Mouse (Mus musculus): ENCODE data around the gene Ppp1r13b. TPM values are rescaled to one million over a fixed set of nuclear protein-coding genes. Genes with fewer than 3 reads are reported as not detected.

The Ppp1r13b gene
- total and polyA plus RNA-seq, 3 experiments = 11.8 to 18.1 (median 18.0) TPM

DNA sequence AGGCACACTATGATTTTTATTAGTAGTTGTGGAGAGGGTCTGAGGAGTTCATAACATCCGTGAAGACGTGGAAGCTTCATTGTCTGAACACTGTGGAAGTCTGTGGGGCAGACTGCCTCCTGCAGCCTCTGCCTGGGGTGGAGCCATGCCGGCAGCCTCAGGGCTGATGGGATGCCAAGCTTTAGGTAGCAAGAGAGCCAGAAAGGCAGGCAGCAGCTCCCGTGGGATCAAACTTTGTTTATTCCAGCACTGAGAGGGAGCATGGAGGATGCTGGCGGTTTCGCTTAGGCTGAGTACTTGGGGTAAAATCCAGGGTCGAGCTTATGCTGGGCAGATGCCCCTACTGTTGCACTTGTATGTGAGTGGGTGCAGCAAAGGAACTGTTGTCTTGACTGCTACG lies 110.7 kb downstream of the Ppp1r13b start:
- no peaks in the 10 kb centered on the region for H3K27me3 ChIP-seq (ENCODE audit: control insufficient read depth, insufficient read depth, low read length)
- H3K79me2 ChIP-seq (replicated peaks; ENCODE audit: control insufficient read depth, insufficient read depth, low read length) = no peaks in the 10 kb centered on the region
- WGBS = 64% methylated on average over 8 of the region's 8 CpGs
- H3K4me3 ChIP-seq = no peak overlapping the region
- intact Hi-C loops (cut with DNase I) = no loop called here
- no peak for DNase-seq
- peaks cover 16% of the 10 kb centered on the region for H3K4me1 ChIP-seq (ENCODE audit: control insufficient read depth, insufficient read depth, low read length)
- H3K36me3 ChIP-seq (ENCODE audit: control insufficient read depth, insufficient read depth, low read length) = no peaks in the 10 kb centered on the region
- no peak for TF ChIP-seq CTCF (IDR thresholded peaks at IDR 0.05)
- TF ChIP-seq POLR2A (IDR thresholded peaks at IDR 0.05; ENCODE audit: insufficient read depth, low read depth, low read length) = no peak
- no peak for TF ChIP-seq EP300 (IDR thresholded peaks at IDR 0.05; ENCODE audit: insufficient read depth, low read depth, low read length)
- H3K27ac ChIP-seq = no peak overlapping the region
- no peak overlapping the region for H3K9ac ChIP-seq (ENCODE audit: low read depth, low read length)

DNA sequence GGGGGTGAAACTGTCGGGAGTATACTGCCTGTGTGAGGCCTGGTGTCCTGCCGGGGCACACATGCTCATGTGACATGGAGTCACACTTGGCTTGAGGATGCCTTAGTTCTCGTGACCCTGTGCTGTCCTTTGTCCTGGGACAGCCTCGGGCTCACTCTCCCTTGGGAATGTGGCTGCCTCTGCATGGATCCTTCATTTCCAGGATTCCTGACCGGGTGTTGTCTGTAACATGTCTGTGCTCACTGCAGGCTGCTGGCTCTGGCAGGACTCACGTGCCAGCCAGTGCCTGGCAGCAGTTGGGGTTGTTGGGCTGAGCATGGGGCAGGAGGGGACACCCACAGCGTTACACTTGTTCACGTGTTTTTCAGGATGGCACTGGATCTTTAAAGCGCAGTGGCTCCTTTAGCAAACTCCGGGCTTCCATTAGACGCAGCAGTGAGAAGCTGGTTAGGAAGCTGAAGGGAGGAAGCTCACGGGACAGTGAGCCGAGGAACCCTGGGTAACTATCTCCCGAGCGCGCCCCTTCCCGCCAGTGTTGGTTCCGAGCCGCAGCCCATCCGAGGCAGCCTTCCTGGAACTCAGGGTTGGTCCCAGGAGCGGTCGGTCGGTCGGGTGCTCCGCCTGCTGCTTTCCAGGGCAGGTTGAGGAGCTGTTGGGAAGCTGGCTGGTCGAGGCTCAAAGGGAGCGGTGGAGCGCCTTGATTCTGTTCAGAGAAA lies 112.6 kb downstream of the Ppp1r13b start:
- Histone ChIP-seq H3K27me3 (ENCODE audit: control insufficient read depth, insufficient read depth, low read length) (no peaks in the 10 kb centered on the region), H3K4me1 (ENCODE audit: control insufficient read depth, insufficient read depth, low read length) (peaks cover 12% of the 10 kb centered on the region), H3K36me3 (ENCODE audit: control insufficient read depth, insufficient read depth, low read length) (no peaks in the 10 kb centered on the region), H3K79me2 (replicated peaks; ENCODE audit: control insufficient read depth, insufficient read depth, low read length) (no peaks in the 10 kb centered on the region), H3K27ac (peak overlapping the region; percentile 31; the same call in 1 of the 2 replicates), H3K9ac (ENCODE audit: low read depth, low read length) (no peak overlapping the region), H3K4me3 (no peak overlapping the region)
- TF ChIP-seq EP300 (IDR thresholded peaks at IDR 0.05; ENCODE audit: insufficient read depth, low read depth, low read length) (peak; percentile 76; the same call in 1 of the 2 replicates), CTCF (IDR thresholded peaks at IDR 0.05) (no peak)
- peak; percentile 62 to 70 for DNase-seq
- intact Hi-C loops (cut with DNase I) = no loop called here
- WGBS = 75% methylated on average over 28 of the region's 28 CpGs

DNA sequence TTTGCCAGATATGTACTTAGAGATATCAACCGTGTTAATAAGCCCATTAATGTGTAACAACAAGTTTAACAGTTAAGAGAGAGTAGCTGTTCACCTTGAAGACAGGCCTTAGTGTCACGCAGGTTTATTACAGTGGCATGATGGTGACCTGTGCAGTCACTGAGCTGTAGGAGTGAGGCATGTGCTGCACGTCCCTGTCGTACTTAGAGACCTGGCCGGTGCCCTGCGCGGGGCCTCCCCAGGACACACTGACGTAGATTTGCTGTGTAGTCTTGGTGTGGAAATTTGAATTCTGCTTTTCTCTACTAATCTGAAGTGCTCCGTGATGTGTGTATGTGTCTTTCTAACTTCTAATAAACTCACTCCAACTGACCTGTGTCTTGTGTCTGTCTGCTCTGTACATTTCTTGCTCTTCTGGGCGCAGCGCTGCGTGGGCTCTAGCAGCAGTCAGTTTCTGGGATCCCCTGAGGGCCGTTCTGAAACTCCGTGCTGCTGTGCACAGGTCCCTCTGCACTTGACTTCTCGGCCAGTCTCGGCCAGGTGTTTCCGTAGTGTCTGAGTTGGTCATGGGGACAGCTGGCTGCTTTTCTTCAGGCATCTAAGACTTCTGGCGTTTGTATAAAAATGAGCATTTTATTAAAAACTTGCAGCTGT lies 113.3 kb downstream of the Ppp1r13b start:
- H3K79me2 ChIP-seq (replicated peaks; ENCODE audit: control insufficient read depth, insufficient read depth, low read length) = no peaks in the 10 kb centered on the region
- no peak for DNase-seq
- no peaks in the 10 kb centered on the region for H3K36me3 ChIP-seq (ENCODE audit: control insufficient read depth, insufficient read depth, low read length)
- TF ChIP-seq CTCF (IDR thresholded peaks at IDR 0.05) = no peak
- no peak for TF ChIP-seq EP300 (IDR thresholded peaks at IDR 0.05; ENCODE audit: insufficient read depth, low read depth, low read length)
- no peak for TF ChIP-seq POLR2A (IDR thresholded peaks at IDR 0.05; ENCODE audit: insufficient read depth, low read depth, low read length)
- 74% methylated on average over 18 of the region's 18 CpGs for WGBS
- no peaks in the 10 kb centered on the region for H3K27me3 ChIP-seq (ENCODE audit: control insufficient read depth, insufficient read depth, low read length)
- peak overlapping the region; percentile 7; the same call in 1 of the 2 replicates for H3K27ac ChIP-seq
- peaks cover 8% of the 10 kb centered on the region; the same call in 1 of the 2 replicates for H3K4me1 ChIP-seq (ENCODE audit: control insufficient read depth, insufficient read depth, low read length)
- intact Hi-C loops (cut with DNase I) = no loop called here
- no peak overlapping the region for H3K9ac ChIP-seq (ENCODE audit: low read depth, low read length)
- H3K4me3 ChIP-seq = no peak overlapping the region

DNA sequence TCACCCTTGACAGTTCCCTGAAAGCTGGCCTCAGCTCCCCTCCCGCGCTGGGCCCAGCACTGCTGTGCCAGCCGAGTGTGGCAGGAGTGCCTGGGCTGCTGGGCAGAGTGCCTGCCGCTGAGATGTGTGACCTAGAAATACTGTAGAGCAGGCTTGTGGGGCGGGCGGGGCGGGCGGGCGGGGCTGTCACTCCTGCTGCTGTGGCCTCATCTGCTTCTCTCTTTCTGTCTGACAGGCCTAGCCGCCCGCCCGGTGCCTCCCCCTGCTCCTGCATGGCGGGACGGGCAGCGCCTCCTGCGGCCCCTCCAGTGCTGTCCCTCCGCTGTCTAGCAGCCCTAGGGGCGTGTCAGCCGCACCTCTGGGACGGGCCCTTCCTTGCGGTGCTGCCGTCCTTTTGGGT lies 113.8 kb downstream of the Ppp1r13b start:
- no peaks in the 10 kb centered on the region for H3K36me3 ChIP-seq (ENCODE audit: control insufficient read depth, insufficient read depth, low read length)
- no peaks in the 10 kb centered on the region for H3K79me2 ChIP-seq (replicated peaks; ENCODE audit: control insufficient read depth, insufficient read depth, low read length)
- H3K27ac ChIP-seq = peak overlapping the region; percentile 40; the same call in 1 of the 2 replicates
- H3K4me3 ChIP-seq = no peak overlapping the region
- intact Hi-C loops (cut with DNase I) = no loop called here
- WGBS = 47% methylated on average over 22 of the region's 22 CpGs
- peaks cover 8% of the 10 kb centered on the region; the same call in 1 of the 2 replicates for H3K4me1 ChIP-seq (ENCODE audit: control insufficient read depth, insufficient read depth, low read length)
- DNase-seq = peak; percentile 66 to 82
- no peaks in the 10 kb centered on the region for H3K27me3 ChIP-seq (ENCODE audit: control insufficient read depth, insufficient read depth, low read length)
- TF ChIP-seq EP300 (IDR thresholded peaks at IDR 0.05; ENCODE audit: insufficient read depth, low read depth, low read length) (no peak), CTCF (IDR thresholded peaks at IDR 0.05) (0 out of 2 replicates have a peak, but pooled peaks have one; percentile 32)
- H3K9ac ChIP-seq (ENCODE audit: low read depth, low read length) = no peak overlapping the region

DNA sequence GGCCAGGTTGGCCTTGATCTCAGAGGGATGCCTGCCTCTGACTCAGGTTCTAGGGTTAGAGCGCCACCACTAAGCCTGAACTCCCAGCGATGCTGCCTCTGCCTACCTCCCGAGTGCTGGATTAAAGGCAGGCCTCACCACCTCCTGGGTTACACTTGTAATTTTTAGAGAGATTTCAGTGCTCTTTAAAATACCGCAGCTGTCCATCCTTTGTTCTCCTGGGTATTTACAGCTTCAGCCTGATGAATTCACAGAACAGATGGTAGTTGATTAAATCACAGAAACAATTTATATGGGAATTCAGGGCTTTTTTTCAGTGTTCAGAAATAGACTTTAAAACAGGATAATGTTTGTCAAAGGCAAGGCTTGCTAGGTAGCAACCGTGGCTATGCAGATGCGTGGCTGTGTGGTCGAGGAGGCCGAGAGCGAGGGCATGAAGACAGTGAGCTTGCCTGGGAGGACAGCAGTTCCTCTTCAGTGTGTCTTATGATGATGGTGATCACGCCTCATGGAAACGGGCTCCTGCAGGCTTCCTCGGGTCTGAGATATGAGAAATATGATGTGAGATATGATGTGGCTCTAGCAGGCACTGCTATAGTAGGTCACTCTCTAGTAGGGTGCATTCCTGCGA lies 116.3 kb downstream of the Ppp1r13b start:
- H3K27ac ChIP-seq = no peak overlapping the region
- H3K79me2 ChIP-seq (replicated peaks; ENCODE audit: control insufficient read depth, insufficient read depth, low read length) = peaks cover 2% of the 10 kb centered on the region; the same call in 1 of the 2 replicates
- TF ChIP-seq EP300 (IDR thresholded peaks at IDR 0.05; ENCODE audit: insufficient read depth, low read depth, low read length) = no peak
- no peak for TF ChIP-seq POLR2A (IDR thresholded peaks at IDR 0.05; ENCODE audit: insufficient read depth, low read depth, low read length)
- no peak for TF ChIP-seq CTCF (IDR thresholded peaks at IDR 0.05)
- no peak overlapping the region for H3K4me3 ChIP-seq
- no peaks in the 10 kb centered on the region for H3K36me3 ChIP-seq (ENCODE audit: control insufficient read depth, insufficient read depth, low read length)
- H3K27me3 ChIP-seq (ENCODE audit: control insufficient read depth, insufficient read depth, low read length) = no peaks in the 10 kb centered on the region
- no peak for DNase-seq
- H3K4me1 ChIP-seq (ENCODE audit: control insufficient read depth, insufficient read depth, low read length) = peaks cover 8% of the 10 kb centered on the region; the same call in 1 of the 2 replicates
- intact Hi-C loops (cut with DNase I) = no loop called here
- WGBS = 91% methylated on average over 13 of the region's 13 CpGs
- H3K9ac ChIP-seq (ENCODE audit: low read depth, low read length) = no peak overlapping the region

Data from heart, adult 2 months (tissue).